Mouse (Mus musculus) heart, embryonic 13.5 days (tissue): ENCODE measurements around the gene Myt1l. TPM values are rescaled to one million over a fixed set of nuclear protein-coding genes. Genes with fewer than 3 reads are reported as not detected.

Experiments
- ATAC-seq: fragments of 200-750 bp; cut with Nextera tagmentation; 2 replicates; pipeline ENCODE4 v1.8.0; 2017; ENCODE audit warnings: moderate TSS enrichment; ENCODE audit not compliant: insufficient number of reproducible peaks, low FRiP score, low TSS enrichment; ENCODE audit errors: extremely low read depth
- H3K27ac ChIP-seq: fragments of 300-500 bp; sonication (generic); replicated peaks from 2 replicates; pipeline ENCODE4 v1.5.1; 2015; ENCODE audit warnings: moderate library complexity, mild to moderate bottlenecking, inconsistent platforms
- H3K27me3 ChIP-seq: fragments of 300-500 bp; sonication (generic); replicated peaks from 2 replicates; pipeline ENCODE4 v1.6.1; 2015; ENCODE audit warnings: mild to moderate bottlenecking, inconsistent platforms
- H3K36me3 ChIP-seq: fragments of 300-500 bp; sonication (generic); 2 replicates; pipeline ENCODE4 v1.6.1; 2015; ENCODE audit warnings: mild to moderate bottlenecking, inconsistent platforms
- H3K4me1 ChIP-seq: fragments of 300-500 bp; sonication (generic); 2 replicates; pipeline ENCODE4 v1.6.1; 2015; ENCODE audit warnings: inconsistent platforms
- H3K4me2 ChIP-seq: fragments of 300-500 bp; sonication (generic); 2 replicates; pipeline ENCODE4 v1.6.1; 2015; ENCODE audit warnings: inconsistent platforms, mild to moderate bottlenecking, moderate library complexity
- H3K4me3 ChIP-seq: fragments of 300-500 bp; sonication (generic); 2 replicates; pipeline ENCODE4 v1.5.1; 2015; ENCODE audit warnings: moderate library complexity, mild to moderate bottlenecking, inconsistent platforms
- H3K9ac ChIP-seq: fragments of 300-500 bp; sonication (generic); 2 replicates; pipeline ENCODE4 v1.6.1; 2015; ENCODE audit warnings: inconsistent platforms, mild to moderate bottlenecking, moderate library complexity
- H3K9me3 ChIP-seq: fragments of 300-500 bp; sonication (generic); 2 replicates; pipeline ENCODE4 v1.6.1; 2016; ENCODE audit warnings: inconsistent platforms
- WGBS: fragments of 180-500 bp; shearing (Covaris S2); methylation state at CpG from one replicate; pipeline ENCODE4 v1.1.7; 2015; ENCODE audit warnings: mixed read lengths; 5-methylcytosine and 5-hydroxymethylcytosine counted together
- polyA plus RNA-seq: library from polyadenylated mRNA; unstranded; fragments of >200 nt; fragmentation: Nextera tagmentation; extraction: Ambion mirVana; gene quantifications from 2 replicates; pipeline ENCODE4 v1.2.1, GENCODE M21; 2015

Gene Myt1l
- polyA plus RNA-seq, 1 experiment from 2014 or later = 0.25 TPM

DNA sequence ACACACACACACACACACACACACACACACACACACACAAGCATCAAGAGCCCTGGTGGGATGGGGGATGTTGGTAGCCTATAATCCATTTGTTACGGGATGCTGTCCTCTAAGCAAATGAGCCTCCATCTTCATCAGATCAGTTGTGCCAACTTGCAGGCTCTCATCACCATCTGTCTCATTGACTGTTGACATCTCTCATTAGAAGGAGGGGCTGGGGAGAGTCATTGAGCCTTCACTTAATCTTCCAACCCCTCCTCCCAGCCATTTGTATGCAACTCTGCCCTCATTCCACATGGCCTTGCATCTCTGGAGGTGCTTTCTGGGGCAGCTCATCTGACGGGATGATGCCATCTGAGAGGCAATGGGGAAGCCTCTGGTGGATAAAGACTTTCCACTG, 200.1 kb downstream of the Myt1l start:
- H3K4me2 ChIP-seq = no peak overlapping the region
- no peaks in the 10 kb centered on the region for H3K9me3 ChIP-seq
- no peaks in the 10 kb centered on the region for H3K27me3 ChIP-seq
- no peak overlapping the region for H3K4me3 ChIP-seq
- H3K9ac ChIP-seq = no peak overlapping the region
- WGBS = 72% methylated on average over 2 of the region's 2 CpGs
- ATAC-seq = no peak
- no peaks in the 10 kb centered on the region for H3K36me3 ChIP-seq
- H3K27ac ChIP-seq = no peak overlapping the region
- no peaks in the 10 kb centered on the region for H3K4me1 ChIP-seq

DNA sequence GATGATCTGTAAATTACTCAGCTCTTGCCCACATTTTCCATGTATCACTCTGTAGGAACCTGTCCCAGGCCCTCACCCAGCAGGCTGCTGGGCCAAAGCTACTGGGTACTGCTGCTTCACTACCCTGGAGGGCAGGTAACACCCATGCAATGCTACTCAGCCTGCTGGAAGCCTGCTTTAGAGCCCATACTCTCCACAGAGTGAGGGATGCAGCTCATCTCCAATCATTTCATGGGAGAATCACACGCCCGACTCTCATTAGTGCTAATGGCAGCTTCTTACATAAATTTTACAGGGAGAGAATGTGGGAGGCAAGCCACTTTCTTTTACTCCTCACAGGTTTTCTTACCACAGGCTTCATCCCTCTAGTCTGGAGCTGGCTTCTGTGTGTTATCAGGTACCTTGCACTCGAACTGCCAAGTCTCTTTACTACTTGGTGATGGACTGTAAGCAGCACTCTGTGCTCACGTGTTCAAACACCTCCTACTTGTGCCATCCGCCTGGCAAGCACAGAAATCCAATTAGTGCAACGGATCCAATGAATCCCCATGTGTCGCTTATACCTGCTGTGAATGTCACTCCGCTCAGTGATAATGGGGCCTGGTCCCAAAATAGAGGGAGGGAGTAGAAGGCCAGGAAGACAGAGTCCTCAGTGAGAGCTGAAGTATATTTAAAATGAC, 212.3 kb downstream of the Myt1l start:
- Histone ChIP-seq H3K4me1 (no peaks in the 10 kb centered on the region), H3K36me3 (no peaks in the 10 kb centered on the region), H3K4me3 (no peak overlapping the region), H3K4me2 (no peak overlapping the region), H3K9ac (no peak overlapping the region), H3K27ac (no peak overlapping the region), H3K27me3 (no peaks in the 10 kb centered on the region), H3K9me3 (no peaks in the 10 kb centered on the region)
- WGBS = 56% methylated on average over 8 of the region's 8 CpGs
- ATAC-seq = no peak

DNA sequence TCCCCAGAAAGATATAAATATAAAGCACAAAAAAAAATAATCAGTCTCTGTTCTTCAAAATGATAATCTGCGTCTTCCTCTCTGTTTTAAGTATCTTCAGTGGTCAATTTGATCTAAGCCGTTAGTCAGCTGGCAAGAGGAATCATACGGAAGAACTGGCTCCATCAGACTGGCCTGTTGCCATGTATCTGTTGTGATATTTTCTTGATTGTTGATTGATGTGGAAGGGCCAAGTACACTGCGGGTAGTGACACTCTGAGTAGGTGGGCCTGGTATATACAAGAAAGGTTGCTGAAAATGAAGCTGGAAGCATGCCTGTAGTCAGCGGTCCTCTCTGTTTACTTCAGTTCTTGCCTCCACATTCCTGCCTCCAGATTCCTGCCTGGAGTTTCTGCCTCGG, 213.0 kb downstream of the Myt1l start:
- Histone ChIP-seq H3K4me1 (no peaks in the 10 kb centered on the region), H3K4me2 (no peak overlapping the region), H3K4me3 (no peak overlapping the region), H3K9ac (no peak overlapping the region), H3K27ac (no peak overlapping the region), H3K36me3 (no peaks in the 10 kb centered on the region), H3K9me3 (no peaks in the 10 kb centered on the region), H3K27me3 (no peaks in the 10 kb centered on the region)
- WGBS = 79% methylated on average over 6 of the region's 6 CpGs
- no peak for ATAC-seq

DNA sequence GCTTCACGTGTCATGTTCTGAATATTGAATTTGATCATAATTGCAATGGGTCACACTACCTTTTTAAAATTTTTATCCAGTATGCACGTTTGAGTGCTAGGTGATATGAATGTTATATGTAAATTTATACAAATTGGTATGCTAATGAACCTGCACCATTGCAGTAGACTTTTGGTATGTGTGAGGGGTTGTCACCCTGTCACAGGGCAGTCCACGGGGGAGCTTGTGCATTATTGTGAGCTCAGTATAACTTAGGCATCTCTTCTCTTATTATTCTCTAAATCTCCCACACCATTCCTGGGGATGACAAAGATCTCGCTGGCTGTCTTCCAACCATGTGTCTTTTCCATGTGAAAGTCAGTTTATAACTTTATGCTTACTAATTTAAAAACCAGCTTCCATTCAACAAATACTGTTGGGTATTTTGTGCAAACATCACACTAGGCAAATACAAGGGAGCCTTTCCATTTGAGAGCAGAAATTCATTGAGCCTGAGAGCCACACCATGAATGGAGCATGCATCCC, 222.5 kb downstream of the Myt1l start:
- Histone ChIP-seq H3K4me2 (no peak overlapping the region), H3K27ac (no peak overlapping the region), H3K27me3 (no peaks in the 10 kb centered on the region), H3K4me3 (no peak overlapping the region), H3K9ac (no peak overlapping the region), H3K36me3 (no peaks in the 10 kb centered on the region), H3K9me3 (no peaks in the 10 kb centered on the region), H3K4me1 (no peaks in the 10 kb centered on the region)
- 68% methylated on average over 4 of the region's 4 CpGs for WGBS
- ATAC-seq = no peak

DNA sequence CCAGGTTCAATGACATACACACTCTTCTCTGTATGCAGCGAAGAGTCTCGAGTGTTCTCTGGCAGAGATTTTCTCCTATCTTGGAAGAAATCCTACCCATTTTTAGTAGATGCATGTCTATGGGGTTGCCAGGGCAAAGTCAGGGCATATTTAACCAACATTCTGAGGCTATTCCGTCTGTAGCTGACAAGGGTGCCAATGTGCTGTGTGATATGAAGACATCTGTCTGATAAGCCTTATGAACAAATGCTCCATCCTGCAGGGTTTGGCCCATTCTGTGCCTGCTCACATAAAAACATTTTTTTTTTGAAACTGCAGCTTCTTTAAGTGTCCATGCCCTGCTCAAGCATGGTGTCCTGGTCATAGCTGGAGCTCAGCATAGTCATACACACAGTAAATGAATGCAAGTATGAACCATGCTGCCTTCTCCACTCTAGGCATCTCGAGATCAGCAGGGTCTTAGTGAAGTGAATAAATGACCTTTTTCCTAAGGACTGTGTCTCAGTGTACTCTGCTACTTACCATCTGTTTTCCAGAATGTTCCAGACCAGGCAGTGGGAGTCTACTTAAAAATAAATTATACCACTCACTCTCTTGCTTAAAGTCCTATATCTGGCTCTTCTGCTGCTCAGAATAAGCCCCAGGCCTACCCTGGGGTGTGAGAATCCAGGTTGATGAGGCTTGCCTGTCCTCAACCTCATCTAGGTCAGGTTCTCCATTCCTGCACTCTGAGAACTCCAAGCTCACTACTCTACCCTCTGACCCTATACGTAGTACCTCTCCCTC, 227.1 kb downstream of the Myt1l start:
- H3K9me3 ChIP-seq = no peaks in the 10 kb centered on the region
- H3K36me3 ChIP-seq = no peaks in the 10 kb centered on the region
- WGBS = 64% methylated on average over 5 of the region's 5 CpGs
- H3K4me3 ChIP-seq = no peak overlapping the region
- H3K9ac ChIP-seq = no peak overlapping the region
- ATAC-seq = no peak
- H3K4me2 ChIP-seq = no peak overlapping the region
- H3K27ac ChIP-seq = no peak overlapping the region
- 0 out of 2 replicates have a peak, but pooled peaks cover under 1% of the 10 kb centered on the region for H3K4me1 ChIP-seq
- no peaks in the 10 kb centered on the region for H3K27me3 ChIP-seq

DNA sequence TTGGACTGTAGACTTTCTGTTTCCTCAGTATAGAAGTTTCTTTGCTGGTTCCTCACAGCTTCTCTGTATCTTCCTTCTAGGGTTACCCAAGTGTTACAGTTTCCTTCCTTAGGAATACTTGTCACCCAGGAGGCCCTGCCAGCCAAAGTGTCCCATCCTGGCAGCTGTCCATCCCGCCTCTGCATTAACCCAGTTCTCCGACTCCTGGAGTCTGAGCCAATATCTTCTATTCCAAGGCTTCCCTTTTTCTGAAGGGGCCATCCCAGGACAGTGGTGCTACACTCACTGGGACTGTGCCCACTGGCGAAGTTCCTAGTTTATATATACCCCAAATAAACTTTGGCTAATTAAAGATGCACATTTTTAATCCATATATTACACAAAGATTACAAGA, 227.7 kb downstream of the Myt1l start:
- Histone ChIP-seq H3K36me3 (no peaks in the 10 kb centered on the region), H3K4me3 (no peak overlapping the region), H3K27me3 (no peaks in the 10 kb centered on the region), H3K4me2 (no peak overlapping the region), H3K9me3 (no peaks in the 10 kb centered on the region), H3K4me1 (0 out of 2 replicates have a peak, but pooled peaks cover 3% of the 10 kb centered on the region), H3K9ac (no peak overlapping the region), H3K27ac (no peak overlapping the region)
- ATAC-seq = no peak
- 79% methylated on average over 3 of the region's 3 CpGs for WGBS

DNA sequence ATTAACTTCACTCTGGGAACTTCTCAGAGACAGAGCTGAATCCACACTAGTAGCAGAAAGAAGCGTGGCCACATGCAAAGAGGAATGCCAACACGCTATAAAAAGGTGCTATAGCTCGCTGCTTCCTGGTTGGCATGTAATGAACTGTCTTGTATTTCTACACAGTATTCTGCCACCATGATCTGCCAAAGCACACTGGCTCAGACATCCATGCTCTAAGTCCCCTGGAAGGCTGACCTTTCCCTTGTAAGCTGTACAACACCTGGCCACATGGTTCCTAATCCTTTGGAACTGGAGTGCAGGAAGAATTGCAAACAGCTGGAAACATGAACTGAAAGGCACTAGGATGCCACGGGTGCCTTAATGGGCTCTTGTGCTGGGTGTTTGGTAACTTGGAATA, 232.4 kb downstream of the Myt1l start:
- no peak overlapping the region for H3K4me3 ChIP-seq
- no peak overlapping the region for H3K9ac ChIP-seq
- no peaks in the 10 kb centered on the region for H3K9me3 ChIP-seq
- H3K27me3 ChIP-seq = no peaks in the 10 kb centered on the region
- 0 out of 2 replicates have a peak, but pooled peaks cover 3% of the 10 kb centered on the region for H3K4me1 ChIP-seq
- no peak overlapping the region for H3K4me2 ChIP-seq
- ATAC-seq = no peak
- H3K27ac ChIP-seq = no peak overlapping the region
- 71% methylated on average over 4 of the region's 4 CpGs for WGBS
- H3K36me3 ChIP-seq = no peaks in the 10 kb centered on the region

DNA sequence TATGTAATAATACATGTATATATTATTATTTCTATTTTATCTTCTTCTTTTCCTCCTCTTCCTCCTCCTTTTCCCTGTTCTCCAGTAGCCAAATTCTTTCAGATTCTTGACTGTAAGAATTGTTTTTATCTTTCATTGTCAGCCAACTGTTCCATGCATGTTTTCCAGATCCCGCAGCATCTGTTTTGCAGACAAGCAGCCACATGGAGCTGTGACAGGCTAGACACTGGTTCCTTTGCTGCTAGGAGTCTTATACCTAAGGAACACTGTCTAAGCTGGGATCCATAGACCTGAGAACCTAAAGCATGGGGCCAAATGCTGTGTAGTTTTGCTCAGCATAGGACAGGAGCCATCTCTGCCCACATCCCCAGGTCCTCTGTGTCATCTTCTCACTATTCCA, 238.0 kb downstream of the Myt1l start:
- Histone ChIP-seq H3K9ac (no peak overlapping the region), H3K4me2 (no peak overlapping the region), H3K4me1 (peaks cover 13% of the 10 kb centered on the region), H3K4me3 (no peak overlapping the region), H3K27ac (no peak overlapping the region), H3K36me3 (no peaks in the 10 kb centered on the region), H3K9me3 (no peaks in the 10 kb centered on the region), H3K27me3 (no peaks in the 10 kb centered on the region)
- ATAC-seq = no peak
- 76% methylated on average over 1 of the region's 1 CpGs for WGBS

DNA sequence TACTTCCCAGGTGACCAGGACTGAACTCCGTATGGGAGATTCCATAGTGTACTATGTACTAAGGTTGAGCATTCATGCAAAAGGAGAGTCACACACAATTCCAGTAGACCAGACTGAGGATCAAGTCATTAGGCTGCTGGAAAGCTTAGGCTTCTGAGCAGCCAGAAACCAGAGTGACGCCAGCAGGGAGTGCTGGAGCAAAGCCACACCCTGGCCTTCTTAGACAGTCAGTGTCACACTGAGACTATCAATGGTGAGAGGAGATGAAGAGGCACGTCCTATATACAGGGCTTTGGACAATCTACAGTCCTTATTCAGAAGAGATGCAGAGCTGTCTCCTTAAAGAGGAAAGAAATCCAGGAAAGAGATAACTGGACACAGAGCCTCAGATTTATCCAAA, 243.6 kb downstream of the Myt1l start:
- Histone ChIP-seq H3K27ac (no peak overlapping the region), H3K9me3 (no peaks in the 10 kb centered on the region), H3K9ac (no peak overlapping the region), H3K27me3 (no peaks in the 10 kb centered on the region), H3K4me3 (no peak overlapping the region), H3K4me2 (no peak overlapping the region), H3K36me3 (no peaks in the 10 kb centered on the region), H3K4me1 (peaks cover 7% of the 10 kb centered on the region)
- no peak for ATAC-seq
- 64% methylated on average over 3 of the region's 3 CpGs for WGBS

DNA sequence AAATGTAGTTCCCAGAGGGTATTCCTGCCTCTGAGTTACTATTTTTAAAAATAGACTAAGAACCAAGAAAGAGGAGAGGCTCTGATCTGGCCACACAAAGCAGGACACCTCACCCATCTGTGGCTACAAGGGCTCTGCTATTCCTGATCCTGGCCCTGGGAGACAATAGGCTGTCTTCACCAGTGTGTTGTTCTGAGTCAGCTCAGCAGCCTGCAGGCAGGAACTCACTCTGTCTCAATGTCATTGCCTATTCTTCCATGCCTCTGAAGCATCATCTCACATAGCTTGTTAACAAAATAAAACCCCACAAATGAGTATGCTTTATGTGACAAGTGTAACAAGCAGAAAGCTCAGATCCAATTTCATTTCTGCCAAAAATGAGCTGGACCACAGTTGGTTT, 244.2 kb downstream of the Myt1l start:
- Histone ChIP-seq H3K27ac (no peak overlapping the region), H3K9ac (no peak overlapping the region), H3K27me3 (no peaks in the 10 kb centered on the region), H3K4me3 (no peak overlapping the region), H3K4me2 (no peak overlapping the region), H3K36me3 (no peaks in the 10 kb centered on the region), H3K4me1 (peaks cover 6% of the 10 kb centered on the region), H3K9me3 (no peaks in the 10 kb centered on the region)
- no peak for ATAC-seq

DNA sequence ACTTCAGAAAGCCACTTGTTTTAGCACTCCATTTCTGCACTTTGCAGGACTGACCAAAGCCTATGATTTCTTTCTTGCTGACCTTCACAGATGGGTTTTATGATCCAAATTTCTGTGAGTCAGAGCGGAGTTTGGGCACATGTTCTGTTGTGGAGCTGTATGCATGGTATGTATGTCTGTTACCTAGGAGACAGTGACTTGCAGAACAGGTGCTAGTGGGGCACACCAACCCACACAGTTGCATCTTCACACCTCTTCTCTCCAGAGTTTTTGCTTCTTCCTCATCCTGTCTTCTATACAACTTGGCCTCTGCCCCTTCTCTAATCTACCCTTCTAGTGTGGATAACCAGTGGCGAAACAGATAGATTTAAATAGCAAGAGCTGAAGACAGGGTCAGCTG, 250.7 kb downstream of the Myt1l start:
- Histone ChIP-seq H3K36me3 (no peaks in the 10 kb centered on the region), H3K4me3 (no peak overlapping the region), H3K4me2 (no peak overlapping the region), H3K4me1 (no peaks in the 10 kb centered on the region), H3K27ac (no peak overlapping the region), H3K9ac (no peak overlapping the region), H3K9me3 (no peaks in the 10 kb centered on the region), H3K27me3 (no peaks in the 10 kb centered on the region)
- no peak for ATAC-seq
- WGBS = 70% methylated on average over 2 of the region's 2 CpGs
